Mouse (Mus musculus) G1E (cell line): Measurements from ENCODE around the gene Nkx1-2.

Experiments
- CTCF ChIP-seq: IDR thresholded peaks from 2 replicates; pipeline ENCODE4 v1.5.1; 2012; ENCODE audit warnings: low read depth, low read length, inconsistent platforms, mixed read lengths
- GATA1 ChIP-seq: IDR thresholded peaks from 2 replicates; pipeline ENCODE4 v1.6.1; 2012; ENCODE audit warnings: borderline replicate concordance, low read length, inconsistent platforms, mixed read lengths

DNA sequence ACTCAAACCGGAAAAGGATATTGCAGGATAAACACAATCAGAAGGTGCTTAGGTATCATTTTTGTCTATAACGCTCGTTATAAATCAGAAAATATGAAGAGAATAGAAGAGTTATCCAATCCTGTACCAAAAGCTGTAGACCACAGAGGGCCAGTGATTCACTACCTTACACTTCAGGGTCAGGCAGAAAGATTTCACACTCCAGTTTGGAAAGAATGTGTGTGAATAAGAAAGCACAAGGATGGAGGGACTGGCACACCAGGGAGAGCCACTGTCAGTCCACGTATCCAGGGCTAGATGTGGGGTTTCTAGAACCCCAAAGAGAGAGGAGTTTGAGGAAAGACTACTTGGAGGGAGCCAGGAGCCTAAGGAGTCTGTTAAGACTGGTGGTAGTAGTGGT is 22.5 kb downstream of the Nkx1-2 start:
- TF ChIP-seq GATA1 (no peak), CTCF (no peak)
